Mouse (Mus musculus): ENCODE data around the gene Actg1. TPM values are rescaled to one million over a fixed set of nuclear protein-coding genes. Genes with fewer than 3 reads are reported as not detected.

Gene Actg1
- polyA plus RNA-seq, 1 experiment from 2014 or later: 2,251 TPM

- H3K4me2 ChIP-seq (ENCODE audit: low read length): no peak overlapping the region
- no peaks in the 10 kb centered on the region for H3K9me3 ChIP-seq (replicated peaks; ENCODE audit: low read length)
- H3K27ac ChIP-seq: no peak overlapping the region
- TF ChIP-seq CTCF (IDR thresholded peaks at IDR 0.05; ENCODE audit: low read depth): no peak
- H3K9ac ChIP-seq (ENCODE audit: low read depth, low read length): no peak overlapping the region
- WGBS: 79% methylated on average over 7 of the region's 7 CpGs
- ATAC-seq (replicated peaks; ENCODE audit: low FRiP score, low read depth) (no peak), DNase-seq (ENCODE audit: low spot score) (no peak)
- H3K4me3 ChIP-seq (replicated peaks; ENCODE audit: low read depth, low read length): no peak overlapping the region
- no peaks in the 10 kb centered on the region for H3K27me3 ChIP-seq (ENCODE audit: insufficient read depth, low read length)
- H3K36me3 ChIP-seq (ENCODE audit: insufficient read depth, low read length): no peaks in the 10 kb centered on the region
- H3K4me1 ChIP-seq (replicated peaks; ENCODE audit: insufficient read depth, low read length): peaks cover 15% of the 10 kb centered on the region; the same call in 1 of the 2 replicates
These were observed 50.6 kb downstream of the Actg1 start for GRCm38 (mm10) chr11:120297767-120298166.

GRCm38 (mm10) chr11:120296305-120297144, 51.8 kb downstream of the Actg1 start:
- Histone ChIP-seq H3K4me2 (ENCODE audit: low read length) (no peak overlapping the region), H3K27ac (no peak overlapping the region), H3K36me3 (ENCODE audit: insufficient read depth, low read length) (no peaks in the 10 kb centered on the region), H3K9me3 (replicated peaks; ENCODE audit: low read length) (no peaks in the 10 kb centered on the region), H3K27me3 (ENCODE audit: insufficient read depth, low read length) (no peaks in the 10 kb centered on the region), H3K4me1 (replicated peaks; ENCODE audit: insufficient read depth, low read length) (peaks cover 15% of the 10 kb centered on the region; the same call in 1 of the 2 replicates), H3K9ac (ENCODE audit: low read depth, low read length) (no peak overlapping the region), H3K4me3 (replicated peaks; ENCODE audit: low read depth, low read length) (no peak overlapping the region)
- WGBS: 22% methylated on average over 13 of the region's 13 CpGs
- no peak for DNase-seq (ENCODE audit: low spot score)
- no peak for TF ChIP-seq CTCF (IDR thresholded peaks at IDR 0.05; ENCODE audit: low read depth)
- no peak; the same call in 1 of the 2 replicates for ATAC-seq (replicated peaks; ENCODE audit: low FRiP score, low read depth)

Small RNA genes within 50 kb of the gene (microRNA-seq; reads per million reads assigned to microRNA genes)
- not detected for gene Gm23419
- 0.60 reads per million for gene Mir6935

Other genes with a start within 250 kb of the Actg1 start
- 10.8 and 12.1 TPM in 2 replicates for gene Tepsin, start 249.8 kb downstream of the Actg1 start, polyA plus RNA-seq (2015; fragmentation: Nextera tagmentation; extraction: Ambion mirVana)
- 107 and 130 TPM in 2 replicates for gene Ndufaf8, start 249.6 kb downstream of the Actg1 start, polyA plus RNA-seq (2015; fragmentation: Nextera tagmentation; extraction: Ambion mirVana)
- gene Slc38a10, start 197.2 kb downstream of the Actg1 start, polyA plus RNA-seq (2015; fragmentation: Nextera tagmentation; extraction: Ambion mirVana): 94.0 and 105 TPM in 2 replicates
- 8.2 and 8.6 TPM in 2 replicates for gene Bahcc1, start 115.6 kb downstream of the Actg1 start, polyA plus RNA-seq (2015; fragmentation: Nextera tagmentation; extraction: Ambion mirVana)
- 1.3 and 1.5 TPM in 2 replicates for gene Fscn2, start 13.0 kb upstream of the Actg1 start, polyA plus RNA-seq (2015; fragmentation: Nextera tagmentation; extraction: Ambion mirVana)
- gene Faap100, start 30.2 kb upstream of the Actg1 start, polyA plus RNA-seq (2015; fragmentation: Nextera tagmentation; extraction: Ambion mirVana): 21.9 and 26.6 TPM in 2 replicates
- gene Nploc4, start 89.2 kb upstream of the Actg1 start, polyA plus RNA-seq (2015; fragmentation: Nextera tagmentation; extraction: Ambion mirVana): 21.0 and 23.3 TPM in 2 replicates
- gene Tspan10, start 94.1 kb upstream of the Actg1 start, polyA plus RNA-seq (2015; fragmentation: Nextera tagmentation; extraction: Ambion mirVana): not detected in 2 replicates
- gene Pde6g, start 105.0 kb upstream of the Actg1 start, polyA plus RNA-seq (2015; fragmentation: Nextera tagmentation; extraction: Ambion mirVana): 0.17 and 0.36 TPM in 2 replicates
- 24.3 and 30.3 TPM in 2 replicates for gene Oxld1, start 109.5 kb upstream of the Actg1 start, polyA plus RNA-seq (2015; fragmentation: Nextera tagmentation; extraction: Ambion mirVana)
- 26.3 and 29.5 TPM in 2 replicates for gene Ccdc137, start 109.6 kb upstream of the Actg1 start, polyA plus RNA-seq (2015; fragmentation: Nextera tagmentation; extraction: Ambion mirVana)
- 32.7 and 35.1 TPM in 2 replicates for gene Arl16, start 119.1 kb upstream of the Actg1 start, polyA plus RNA-seq (2015; fragmentation: Nextera tagmentation; extraction: Ambion mirVana)
- gene Mrpl12, start 136.1 kb upstream of the Actg1 start, polyA plus RNA-seq (2015; fragmentation: Nextera tagmentation; extraction: Ambion mirVana): 218 and 224 TPM in 2 replicates
- gene Slc25a10, start 143.3 kb upstream of the Actg1 start, polyA plus RNA-seq (2015; fragmentation: Nextera tagmentation; extraction: Ambion mirVana): 121 and 132 TPM in 2 replicates
- 6.6 and 7.0 TPM in 2 replicates for gene Gcgr, start 182.2 kb upstream of the Actg1 start, polyA plus RNA-seq (2015; fragmentation: Nextera tagmentation; extraction: Ambion mirVana)
- gene Mcrip1, start 201.2 kb upstream of the Actg1 start, polyA plus RNA-seq (2015; fragmentation: Nextera tagmentation; extraction: Ambion mirVana): 218 and 227 TPM in 2 replicates
- 0.30 TPM in 1 of 2 replicates, not detected in the other for gene Ppp1r27, start 202.6 kb upstream of the Actg1 start, polyA plus RNA-seq (2015; fragmentation: Nextera tagmentation; extraction: Ambion mirVana)
- gene P4hb, start 224.7 kb upstream of the Actg1 start, polyA plus RNA-seq (2015; fragmentation: Nextera tagmentation; extraction: Ambion mirVana): 635 and 676 TPM in 2 replicates
- 444 and 506 TPM in 2 replicates for gene Arhgdia, start 233.1 kb upstream of the Actg1 start, polyA plus RNA-seq (2015; fragmentation: Nextera tagmentation; extraction: Ambion mirVana)
- gene Alyref, start 249.8 kb upstream of the Actg1 start, polyA plus RNA-seq (2015; fragmentation: Nextera tagmentation; extraction: Ambion mirVana): 341 and 361 TPM in 2 replicates
- 159 and 168 TPM in 2 replicates for gene Anapc11, start 249.9 kb upstream of the Actg1 start, polyA plus RNA-seq (2015; fragmentation: Nextera tagmentation; extraction: Ambion mirVana)